Mouse (Mus musculus) heart, postnatal 0 days (tissue): ENCODE results near the gene Ptbp3.
"Not testable (repeated sequence)": the region's sequence is repeated elsewhere in the genome, so short reads cannot be mapped to it uniquely, and the experiment has no call there.

Experiments used
- CTCF ChIP-seq: IDR thresholded peaks from 2 replicates; pipeline ENCODE4 v1.5.1; 2016; ENCODE audit warnings: antibody characterized with exemption, control low read depth, low read depth
- EP300 ChIP-seq: IDR thresholded peaks from 2 replicates; pipeline ENCODE4 v1.6.1; 2016; ENCODE audit warnings: antibody characterized with exemption, low read depth

GRCm38 (mm10) chr4:59557343-59557742 lies 8.2 kb upstream of the Ptbp3 start:
- TF ChIP-seq EP300, CTCF: not testable (repeated sequence)
